Mouse (Mus musculus) ES-E14 (cell line): ENCODE data around the gene Syngr2.

Source experiments
- CHD2 ChIP-seq: IDR thresholded peaks from 2 replicates; pipeline ENCODE4 v1.6.1; 2014; ENCODE audit warnings: mild to moderate bottlenecking, low read depth, low read length, inconsistent platforms
- HCFC1 ChIP-seq: IDR thresholded peaks from 2 replicates; pipeline ENCODE4 v1.6.1; 2012; ENCODE audit warnings: low read length, inconsistent platforms, borderline replicate concordance; ENCODE audit not compliant: insufficient read depth
- MAFK ChIP-seq: IDR thresholded peaks from 2 replicates; pipeline ENCODE4 v1.6.1; 2014; ENCODE audit warnings: mild to moderate bottlenecking, low read depth, low read length, inconsistent platforms; ENCODE audit not compliant: insufficient read depth
- ZC3H11A ChIP-seq: IDR thresholded peaks from 2 replicates; pipeline ENCODE4 v1.6.1; 2012; ENCODE audit warnings: low read depth, mild to moderate bottlenecking, inconsistent platforms, low read length, borderline replicate concordance

DNA sequence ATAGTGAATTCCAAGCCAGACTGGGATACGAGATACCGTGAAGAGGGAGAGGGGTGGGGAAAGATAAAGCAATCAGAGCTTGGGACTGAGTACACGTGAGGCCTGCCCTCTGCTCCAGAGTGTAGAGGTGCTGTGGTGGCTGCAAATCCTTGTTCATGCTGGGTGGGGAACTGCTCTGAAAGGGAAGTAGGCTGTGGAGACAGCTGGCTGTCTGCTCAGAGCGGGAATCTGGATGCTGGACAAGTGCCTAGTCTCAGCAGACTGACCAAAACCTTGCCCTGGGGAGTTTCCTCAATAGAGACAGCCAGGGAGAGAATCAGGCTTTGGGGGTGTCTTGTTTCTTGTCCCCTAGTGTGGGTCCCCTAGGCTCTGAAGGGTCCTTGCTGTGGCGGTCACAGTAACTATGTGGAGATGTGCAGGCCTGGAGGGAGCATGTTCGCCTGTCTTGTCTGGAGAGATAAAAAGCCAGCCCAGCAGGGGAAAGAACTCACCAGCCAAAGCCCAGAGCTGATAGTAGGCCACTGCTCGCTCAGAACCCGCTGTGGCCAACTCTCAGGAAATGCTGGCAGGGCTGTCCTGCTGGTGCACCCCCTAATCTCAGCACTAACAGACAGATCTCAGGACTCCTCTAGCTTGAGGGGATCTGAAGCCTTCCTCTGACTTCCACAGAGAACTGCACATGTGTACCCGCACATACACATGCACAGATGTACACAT, 19.6 kb downstream of the Syngr2 start:
- no peak for TF ChIP-seq HCFC1
- no peak for TF ChIP-seq MAFK
- TF ChIP-seq CHD2 = no peak
- TF ChIP-seq ZC3H11A = no peak
